Mouse (Mus musculus) naive thymus-derived CD4-positive, alpha-beta T cell, adult 2 months (primary cell): ENCODE results near the gene 4932438A13Rik.

Experiments
- DNase-seq: peaks from one replicate; pipeline ENCODE4 v3.0.0-alpha.2; 2011; ENCODE audit warnings: low read depth

Gene 4932438A13Rik

GRCm38 (mm10) chr3:36862721-36863275 lies at the start of gene 4932438A13Rik:
TSS of gene 4932438A13Rik (plus strand) at chr3:36863104.
- DNase-seq: peak; percentile 96

- no peak for DNase-seq
Measured at GRCm38 (mm10) chr3:36816633-36817032, 46.3 kb upstream of the 4932438A13Rik start.

GRCm38 (mm10) chr3:36819402-36819801 lies 43.5 kb upstream of the 4932438A13Rik start:
- no peak for DNase-seq

GRCm38 (mm10) chr3:36821037-36821436 lies 41.9 kb upstream of the 4932438A13Rik start:
- no peak for DNase-seq

- DNase-seq: no peak
Measured at GRCm38 (mm10) chr3:36825098-36825497, 37.8 kb upstream of the 4932438A13Rik start.

- DNase-seq: no peak
Measured at GRCm38 (mm10) chr3:36825554-36825953, 37.4 kb upstream of the 4932438A13Rik start.

- DNase-seq: no peak
Measured at GRCm38 (mm10) chr3:36827274-36828025, 35.5 kb upstream of the 4932438A13Rik start.

- no peak for DNase-seq
Measured at GRCm38 (mm10) chr3:36830218-36830617, 32.7 kb upstream of the 4932438A13Rik start.

- DNase-seq: no peak
Measured at GRCm38 (mm10) chr3:36834426-36834825, 28.5 kb upstream of the 4932438A13Rik start.

- DNase-seq: peak; percentile 52
Measured at GRCm38 (mm10) chr3:36834832-36835231, 28.1 kb upstream of the 4932438A13Rik start.

- DNase-seq: peak; percentile 33
Measured at GRCm38 (mm10) chr3:36835525-36836203, 27.2 kb upstream of the 4932438A13Rik start.

GRCm38 (mm10) chr3:36836833-36837232 lies 26.1 kb upstream of the 4932438A13Rik start:
- DNase-seq: no peak

- peak; percentile 90 for DNase-seq
Measured at GRCm38 (mm10) chr3:36840650-36841555, 22.0 kb upstream of the 4932438A13Rik start.

- DNase-seq: peak; percentile 93
Measured at GRCm38 (mm10) chr3:36853733-36854440, 9.0 kb upstream of the 4932438A13Rik start.

- DNase-seq: peak; percentile 77
Measured at GRCm38 (mm10) chr3:36861411-36862410, 1.2 kb upstream of the 4932438A13Rik start.

GRCm38 (mm10) chr3:36863427-36863826 lies 523 bp downstream of the 4932438A13Rik start:
- DNase-seq: peak; percentile 68

- peak; percentile 68 for DNase-seq
Measured at GRCm38 (mm10) chr3:36863881-36864280, 977 bp downstream of the 4932438A13Rik start.

GRCm38 (mm10) chr3:36864466-36864865 lies 1.6 kb downstream of the 4932438A13Rik start:
- no peak for DNase-seq

- no peak for DNase-seq
Measured at GRCm38 (mm10) chr3:36905372-36905771, 42.5 kb downstream of the 4932438A13Rik start.

GRCm38 (mm10) chr3:36917832-36918231 lies 54.9 kb downstream of the 4932438A13Rik start:
- DNase-seq: no peak
